Mouse (Mus musculus): ENCODE measurements around the gene Hoxb4. TPM values are rescaled to one million over a fixed set of nuclear protein-coding genes. Genes with fewer than 3 reads are reported as not detected.

Hoxb4 gene
- polyA plus RNA-seq, 1 experiment from 2014 or later: 0.09 TPM

- H3K9ac ChIP-seq (ENCODE audit: low read length): no peak within 1 kb of the TSS
- H3K9me3 ChIP-seq (ENCODE audit: control insufficient read depth, low read length): no peaks in the 10 kb centered on the region
- WGBS: 1% methylated on average over 69 of the region's 69 CpGs
- H3K27ac ChIP-seq (replicated peaks in 1 of 2; ENCODE audit: control insufficient read depth in 1 of 2, insufficient read depth in 1 of 2, low read depth in 2 of 2, low read length in 2 of 2): no peak within 1 kb of the TSS
- H3K4me2 ChIP-seq (ENCODE audit: low read length): peak within 1 kb of the TSS; percentile 53
- H3K27me3 ChIP-seq (ENCODE audit: control insufficient read depth, insufficient read depth, low read length): peaks cover 100% of the 10 kb centered on the region
- H3K4me3 ChIP-seq (ENCODE audit: control insufficient read depth in 1 of 2, insufficient read depth in 1 of 2, low read depth in 1 of 2, low read length in 2 of 2): peak within 1 kb of the TSS; percentile 0 to 16; a peak in 3 of 4 replicates
- ATAC-seq (ENCODE audit: insufficient number of reproducible peaks, insufficient read depth, low FRiP score, low read depth): no peak
- H3K4me1 ChIP-seq (ENCODE audit: control insufficient read depth in 2 of 2, insufficient read depth in 2 of 2, low read length in 2 of 2): peaks cover 0 to 2% of the 10 kb centered on the region in 2 experiments; a peak in 1 of 4 replicates
- no peaks in the 10 kb centered on the region for H3K36me3 ChIP-seq (ENCODE audit: control insufficient read depth, insufficient read depth, low read length)
Measured at GRCm38 (mm10) chr11:96303151-96304099, 14.6 kb upstream of the Hoxb4 start, which contains the start of gene Hoxb5. Gene Hoxb5, plus strand, starts transcription at chr11:96303336.

GRCm38 (mm10) chr11:96304381-96305195 lies 13.5 kb upstream of the Hoxb4 start:
- Histone ChIP-seq H3K4me2 (ENCODE audit: low read length) (peak overlapping the region; percentile 53; the same call in 1 of the 2 replicates), H3K9me3 (ENCODE audit: control insufficient read depth, low read length) (no peaks in the 10 kb centered on the region), H3K4me3 (ENCODE audit: control insufficient read depth in 1 of 2, insufficient read depth in 1 of 2, low read depth in 1 of 2, low read length in 2 of 2) (no peak overlapping the region), H3K27ac (replicated peaks in 1 of 2; ENCODE audit: control insufficient read depth in 1 of 2, insufficient read depth in 1 of 2, low read depth in 2 of 2, low read length in 2 of 2) (no peak overlapping the region), H3K4me1 (ENCODE audit: control insufficient read depth in 2 of 2, insufficient read depth in 2 of 2, low read length in 2 of 2) (no peaks in the 10 kb centered on the region; a peak in 1 of 4 replicates), H3K36me3 (ENCODE audit: control insufficient read depth, insufficient read depth, low read length) (no peaks in the 10 kb centered on the region), H3K9ac (ENCODE audit: low read length) (no peak overlapping the region), H3K27me3 (ENCODE audit: control insufficient read depth, insufficient read depth, low read length) (peaks cover 100% of the 10 kb centered on the region)
- WGBS: 2% methylated on average over 38 of the region's 38 CpGs
- ATAC-seq (ENCODE audit: insufficient number of reproducible peaks, insufficient read depth, low FRiP score, low read depth): no peak

- H3K4me3 ChIP-seq (ENCODE audit: control insufficient read depth in 1 of 2, insufficient read depth in 1 of 2, low read depth in 1 of 2, low read length in 2 of 2): no peak overlapping the region
- H3K27me3 ChIP-seq (ENCODE audit: control insufficient read depth, insufficient read depth, low read length): peaks cover 100% of the 10 kb centered on the region
- no peak overlapping the region for H3K9ac ChIP-seq (ENCODE audit: low read length)
- H3K4me2 ChIP-seq (ENCODE audit: low read length): no peak overlapping the region
- H3K36me3 ChIP-seq (ENCODE audit: control insufficient read depth, insufficient read depth, low read length): no peaks in the 10 kb centered on the region
- no peak for ATAC-seq (ENCODE audit: insufficient number of reproducible peaks, insufficient read depth, low FRiP score, low read depth)
- no peaks in the 10 kb centered on the region for H3K9me3 ChIP-seq (ENCODE audit: control insufficient read depth, low read length)
- H3K4me1 ChIP-seq (ENCODE audit: control insufficient read depth in 2 of 2, insufficient read depth in 2 of 2, low read length in 2 of 2): no peaks in the 10 kb centered on the region
- 55% methylated on average over 6 of the region's 6 CpGs for WGBS
- no peak overlapping the region for H3K27ac ChIP-seq (replicated peaks in 1 of 2; ENCODE audit: control insufficient read depth in 1 of 2, insufficient read depth in 1 of 2, low read depth in 2 of 2, low read length in 2 of 2)
Measured at GRCm38 (mm10) chr11:96305505-96306182, 12.4 kb upstream of the Hoxb4 start.

GRCm38 (mm10) chr11:96306183-96306907 lies 11.7 kb upstream of the Hoxb4 start:
- ATAC-seq (ENCODE audit: insufficient number of reproducible peaks, insufficient read depth, low FRiP score, low read depth): no peak
- H3K27me3 ChIP-seq (ENCODE audit: control insufficient read depth, insufficient read depth, low read length): peaks cover 100% of the 10 kb centered on the region
- H3K4me2 ChIP-seq (ENCODE audit: low read length): no peak overlapping the region
- no peaks in the 10 kb centered on the region for H3K4me1 ChIP-seq (ENCODE audit: control insufficient read depth in 2 of 2, insufficient read depth in 2 of 2, low read length in 2 of 2)
- no peak overlapping the region for H3K9ac ChIP-seq (ENCODE audit: low read length)
- H3K27ac ChIP-seq (replicated peaks in 1 of 2; ENCODE audit: control insufficient read depth in 1 of 2, insufficient read depth in 1 of 2, low read depth in 2 of 2, low read length in 2 of 2): no peak overlapping the region
- WGBS: 22% methylated on average over 7 of the region's 7 CpGs
- no peak overlapping the region for H3K4me3 ChIP-seq (ENCODE audit: control insufficient read depth in 1 of 2, insufficient read depth in 1 of 2, low read depth in 1 of 2, low read length in 2 of 2)
- no peaks in the 10 kb centered on the region for H3K9me3 ChIP-seq (ENCODE audit: control insufficient read depth, low read length)
- no peaks in the 10 kb centered on the region for H3K36me3 ChIP-seq (ENCODE audit: control insufficient read depth, insufficient read depth, low read length)

GRCm38 (mm10) chr11:96306908-96307269 lies 11.2 kb upstream of the Hoxb4 start:
- H3K27ac ChIP-seq (replicated peaks in 1 of 2; ENCODE audit: control insufficient read depth in 1 of 2, insufficient read depth in 1 of 2, low read depth in 2 of 2, low read length in 2 of 2): no peak overlapping the region
- no peak for ATAC-seq (ENCODE audit: insufficient number of reproducible peaks, insufficient read depth, low FRiP score, low read depth)
- H3K9me3 ChIP-seq (ENCODE audit: control insufficient read depth, low read length): no peaks in the 10 kb centered on the region
- peaks cover 100% of the 10 kb centered on the region for H3K27me3 ChIP-seq (ENCODE audit: control insufficient read depth, insufficient read depth, low read length)
- H3K4me2 ChIP-seq (ENCODE audit: low read length): no peak overlapping the region
- H3K36me3 ChIP-seq (ENCODE audit: control insufficient read depth, insufficient read depth, low read length): no peaks in the 10 kb centered on the region
- 13% methylated on average over 13 of the region's 13 CpGs for WGBS
- no peaks in the 10 kb centered on the region for H3K4me1 ChIP-seq (ENCODE audit: control insufficient read depth in 2 of 2, insufficient read depth in 2 of 2, low read length in 2 of 2)
- no peak overlapping the region for H3K9ac ChIP-seq (ENCODE audit: low read length)
- no peak overlapping the region for H3K4me3 ChIP-seq (ENCODE audit: control insufficient read depth in 1 of 2, insufficient read depth in 1 of 2, low read depth in 1 of 2, low read length in 2 of 2)

GRCm38 (mm10) chr11:96308763-96309162 lies 9.3 kb upstream of the Hoxb4 start:
- no peak overlapping the region for H3K4me3 ChIP-seq (ENCODE audit: control insufficient read depth in 1 of 2, insufficient read depth in 1 of 2, low read depth in 1 of 2, low read length in 2 of 2)
- ATAC-seq (ENCODE audit: insufficient number of reproducible peaks, insufficient read depth, low FRiP score, low read depth): no peak
- H3K36me3 ChIP-seq (ENCODE audit: control insufficient read depth, insufficient read depth, low read length): no peaks in the 10 kb centered on the region
- H3K9ac ChIP-seq (ENCODE audit: low read length): no peak overlapping the region
- H3K4me2 ChIP-seq (ENCODE audit: low read length): no peak overlapping the region
- 21% methylated on average over 4 of the region's 4 CpGs for WGBS
- H3K27me3 ChIP-seq (ENCODE audit: control insufficient read depth, insufficient read depth, low read length): peaks cover 100% of the 10 kb centered on the region
- no peaks in the 10 kb centered on the region for H3K9me3 ChIP-seq (ENCODE audit: control insufficient read depth, low read length)
- no peak overlapping the region for H3K27ac ChIP-seq (replicated peaks in 1 of 2; ENCODE audit: control insufficient read depth in 1 of 2, insufficient read depth in 1 of 2, low read depth in 2 of 2, low read length in 2 of 2)
- no peaks in the 10 kb centered on the region for H3K4me1 ChIP-seq (ENCODE audit: control insufficient read depth in 2 of 2, insufficient read depth in 2 of 2, low read length in 2 of 2)

- Histone ChIP-seq H3K36me3 (ENCODE audit: control insufficient read depth, insufficient read depth, low read length) (no peaks in the 10 kb centered on the region), H3K9ac (ENCODE audit: low read length) (no peak overlapping the region), H3K27me3 (ENCODE audit: control insufficient read depth, insufficient read depth, low read length) (peaks cover 100% of the 10 kb centered on the region), H3K4me3 (ENCODE audit: control insufficient read depth in 1 of 2, insufficient read depth in 1 of 2, low read depth in 1 of 2, low read length in 2 of 2) (no peak overlapping the region), H3K4me2 (ENCODE audit: low read length) (no peak overlapping the region), H3K4me1 (ENCODE audit: control insufficient read depth in 2 of 2, insufficient read depth in 2 of 2, low read length in 2 of 2) (no peaks in the 10 kb centered on the region), H3K9me3 (ENCODE audit: control insufficient read depth, low read length) (no peaks in the 10 kb centered on the region), H3K27ac (replicated peaks in 1 of 2; ENCODE audit: control insufficient read depth in 1 of 2, insufficient read depth in 1 of 2, low read depth in 2 of 2, low read length in 2 of 2) (no peak overlapping the region)
- 22% methylated on average over 4 of the region's 4 CpGs for WGBS
- ATAC-seq (ENCODE audit: insufficient number of reproducible peaks, insufficient read depth, low FRiP score, low read depth): no peak
Measured at GRCm38 (mm10) chr11:96309288-96309687, 8.8 kb upstream of the Hoxb4 start.

Measured in heart, embryonic 14.5 days (tissue).